Mouse (Mus musculus) 416B (cell line): ENCODE results near the gene Alpl.

ENCODE experiments used
- DNase-seq: peaks from one replicate; pipeline ENCODE4 v3.0.0; 2011; ENCODE audit warnings: low read depth

Gene Alpl

GRCm38 (mm10) chr4:137717005-137717404 lies 79.2 kb downstream of the Alpl start:
- DNase-seq: no peak

- DNase-seq: no peak
These were observed 82.1 kb downstream of the Alpl start for GRCm38 (mm10) chr4:137714020-137714624.

GRCm38 (mm10) chr4:137712963-137713362 lies 83.2 kb downstream of the Alpl start:
- DNase-seq: no peak

- DNase-seq: no peak
These were observed 88.8 kb downstream of the Alpl start for GRCm38 (mm10) chr4:137707216-137707990.

GRCm38 (mm10) chr4:137706510-137706909 lies 89.7 kb downstream of the Alpl start:
- DNase-seq: no peak

GRCm38 (mm10) chr4:137705379-137705778 lies 90.8 kb downstream of the Alpl start:
- DNase-seq: no peak

GRCm38 (mm10) chr4:137704561-137704960 lies 91.6 kb downstream of the Alpl start:
- peak; percentile 83 for DNase-seq

- DNase-seq: peak; percentile 68
These were observed 93.1 kb downstream of the Alpl start for GRCm38 (mm10) chr4:137703077-137703476.

- peak; percentile 36 for DNase-seq
These were observed 95.2 kb downstream of the Alpl start for GRCm38 (mm10) chr4:137700960-137701359.

GRCm38 (mm10) chr4:137699264-137700211 lies 96.6 kb downstream of the Alpl start:
- DNase-seq: no peak

- DNase-seq: no peak
These were observed 97.9 kb downstream of the Alpl start for GRCm38 (mm10) chr4:137698076-137698985.

GRCm38 (mm10) chr4:137697156-137697885 lies 98.9 kb downstream of the Alpl start:
- DNase-seq: no peak

GRCm38 (mm10) chr4:137695900-137696299 lies 100.3 kb downstream of the Alpl start:
- no peak for DNase-seq

- DNase-seq: no peak
These were observed 100.9 kb downstream of the Alpl start for GRCm38 (mm10) chr4:137695300-137695699.

GRCm38 (mm10) chr4:137692107-137692902 lies 103.9 kb downstream of the Alpl start:
- DNase-seq: no peak
